Mouse (Mus musculus): ENCODE measurements around the gene Grk4. TPM values are rescaled to one million over a fixed set of nuclear protein-coding genes. Genes with fewer than 3 reads are reported as not detected.

Gene Grk4
- polyA plus RNA-seq (2012; rRNA removed), result 3.9 and 4.3 TPM in 2 replicates

- DNase-seq (ENCODE audit: extremely low spot score in 1 of 2, low spot score in 1 of 2), result peak; percentile 100
Observed at GRCm38 (mm10) chr5:34659686-34660590, at the start of gene Grk4, which contains the start of gene Nop14. TSS of gene Grk4 (plus strand) at chr5:34660379. TSS of gene Nop14 (minus strand) at chr5:34660148.

- no peak for DNase-seq (ENCODE audit: extremely low spot score in 1 of 2, low spot score in 1 of 2)
Observed at GRCm38 (mm10) chr5:34632996-34633395, 27.2 kb upstream of the Grk4 start.

GRCm38 (mm10) chr5:34633641-34634040 lies 26.5 kb upstream of the Grk4 start:
- DNase-seq (ENCODE audit: extremely low spot score in 1 of 2, low spot score in 1 of 2), result no peak

- DNase-seq (ENCODE audit: extremely low spot score in 1 of 2, low spot score in 1 of 2), result no peak
Observed at GRCm38 (mm10) chr5:34634746-34635400, 25.3 kb upstream of the Grk4 start.

- DNase-seq (ENCODE audit: extremely low spot score in 1 of 2, low spot score in 1 of 2), result peak in 1 of 2 experiments; percentile 15
Observed at GRCm38 (mm10) chr5:34635665-34636192, 24.4 kb upstream of the Grk4 start.

- DNase-seq (ENCODE audit: extremely low spot score in 1 of 2, low spot score in 1 of 2), result peak; percentile 66 to 85
Observed at GRCm38 (mm10) chr5:34636481-34637287, 23.5 kb upstream of the Grk4 start, which contains the start of gene Mfsd10. TSS of gene Mfsd10 (minus strand) at chr5:34637212.

GRCm38 (mm10) chr5:34637591-34638156 lies 22.5 kb upstream of the Grk4 start:
- DNase-seq (ENCODE audit: extremely low spot score in 1 of 2, low spot score in 1 of 2), result no peak

- DNase-seq (ENCODE audit: extremely low spot score in 1 of 2, low spot score in 1 of 2), result no peak
Observed at GRCm38 (mm10) chr5:34641991-34642390, 18.2 kb upstream of the Grk4 start.

GRCm38 (mm10) chr5:34642932-34643331 lies 17.2 kb upstream of the Grk4 start:
- DNase-seq (ENCODE audit: extremely low spot score in 1 of 2, low spot score in 1 of 2), result peak; percentile 67 to 87

- peak in 1 of 2 experiments; percentile 77 for DNase-seq (ENCODE audit: extremely low spot score in 1 of 2, low spot score in 1 of 2)
Observed at GRCm38 (mm10) chr5:34647581-34647980, 12.6 kb upstream of the Grk4 start.

GRCm38 (mm10) chr5:34652961-34653360 lies 7.2 kb upstream of the Grk4 start:
- no peak for DNase-seq (ENCODE audit: extremely low spot score in 1 of 2, low spot score in 1 of 2)

GRCm38 (mm10) chr5:34654881-34655280 lies 5.3 kb upstream of the Grk4 start:
- no peak for DNase-seq (ENCODE audit: extremely low spot score in 1 of 2, low spot score in 1 of 2)

GRCm38 (mm10) chr5:34657556-34657955 lies 2.6 kb upstream of the Grk4 start:
- no peak for DNase-seq (ENCODE audit: extremely low spot score in 1 of 2, low spot score in 1 of 2)

- DNase-seq (ENCODE audit: extremely low spot score in 1 of 2, low spot score in 1 of 2), result no peak
Observed at GRCm38 (mm10) chr5:34660591-34661130, 482 bp downstream of the Grk4 start.

GRCm38 (mm10) chr5:34661909-34662308 lies 1.7 kb downstream of the Grk4 start:
- no peak for DNase-seq (ENCODE audit: extremely low spot score in 1 of 2, low spot score in 1 of 2)

GRCm38 (mm10) chr5:34663231-34663630 lies 3.1 kb downstream of the Grk4 start:
- DNase-seq (ENCODE audit: extremely low spot score in 1 of 2, low spot score in 1 of 2), result no peak

GRCm38 (mm10) chr5:34669493-34669892 lies 9.3 kb downstream of the Grk4 start:
- no peak for DNase-seq (ENCODE audit: extremely low spot score in 1 of 2, low spot score in 1 of 2)

- DNase-seq (ENCODE audit: extremely low spot score in 1 of 2, low spot score in 1 of 2), result no peak
Observed at GRCm38 (mm10) chr5:34670280-34670679, 10.1 kb downstream of the Grk4 start.

GRCm38 (mm10) chr5:34689868-34690267 lies 29.7 kb downstream of the Grk4 start:
- DNase-seq (ENCODE audit: extremely low spot score in 1 of 2, low spot score in 1 of 2), result no peak

GRCm38 (mm10) chr5:34692782-34693181 lies 32.6 kb downstream of the Grk4 start:
- no peak for DNase-seq (ENCODE audit: extremely low spot score in 1 of 2, low spot score in 1 of 2)
